Mouse (Mus musculus): ENCODE data around the gene Dapk1.

DNA sequence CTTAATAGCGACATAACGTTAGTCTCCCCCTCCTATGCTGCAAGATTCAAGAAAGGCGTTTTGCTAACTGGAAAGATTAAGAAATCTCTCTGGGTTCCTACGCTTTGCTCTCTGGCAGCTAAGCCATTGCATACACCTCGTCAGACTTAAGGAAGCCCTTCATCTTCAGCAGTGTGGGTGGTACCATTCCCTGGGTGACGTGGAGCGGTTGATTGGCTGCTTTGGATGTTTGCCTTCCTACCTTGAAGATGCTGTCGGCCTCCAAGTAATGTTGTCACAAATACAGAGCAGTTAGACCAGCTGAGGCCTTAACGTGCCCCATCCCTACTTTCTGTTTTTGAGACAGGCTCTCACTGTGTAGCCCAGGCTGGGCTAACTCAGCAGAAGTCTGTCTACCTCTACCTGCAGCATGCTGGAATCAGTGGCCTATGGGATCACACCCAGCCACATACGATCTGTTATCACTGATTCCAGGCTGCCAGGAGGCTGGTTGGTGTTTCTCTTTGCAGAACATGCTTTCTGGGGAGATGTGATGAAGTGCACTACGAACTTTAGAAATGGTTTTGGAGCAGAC lies 37.8 kb downstream of the Dapk1 start:
- TF ChIP-seq EP300 (IDR thresholded peaks at IDR 0.05; ENCODE audit: insufficient read depth, low read depth, low read length): no peak
- TF ChIP-seq CTCF (IDR thresholded peaks at IDR 0.05): no peak

All from heart, adult 2 months (tissue).